Mouse (Mus musculus): ENCODE data around the gene Ccdc177.

GRCm38 (mm10) chr12:80729758-80730530 lies 30.5 kb downstream of the Ccdc177 start:
- TF ChIP-seq EP300 (IDR thresholded peaks at IDR 0.05; ENCODE audit: low read depth) (no peak), CTCF (IDR thresholded peaks at IDR 0.05; ENCODE audit: low read depth) (no peak)
